Mouse (Mus musculus) heart, postnatal 0 days (tissue): ENCODE measurements around the gene Ggt7.

Experiments
- CTCF ChIP-seq: IDR thresholded peaks from 2 replicates; pipeline ENCODE4 v1.5.1; 2016; ENCODE audit warnings: antibody characterized with exemption, control low read depth, low read depth
- EP300 ChIP-seq: IDR thresholded peaks from 2 replicates; pipeline ENCODE4 v1.6.1; 2016; ENCODE audit warnings: antibody characterized with exemption, low read depth

DNA sequence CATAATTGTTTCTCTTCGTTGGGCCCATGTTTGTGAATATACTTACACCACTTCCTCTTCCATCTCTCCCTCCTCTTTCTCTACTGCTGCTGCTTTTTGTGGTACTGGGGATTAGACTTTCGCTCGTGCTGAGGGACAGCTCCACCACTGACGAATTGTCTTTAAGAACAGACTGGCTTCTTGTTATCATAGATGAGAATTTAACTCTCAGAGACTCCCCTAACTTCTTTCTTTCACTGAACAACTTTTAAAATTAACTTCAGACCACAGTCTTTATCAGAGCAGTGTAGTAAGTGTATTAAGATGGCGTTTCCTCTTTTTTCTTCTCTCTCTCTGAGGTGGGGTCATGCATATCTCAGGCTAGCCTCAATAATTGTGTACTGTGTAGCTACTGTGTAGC lies 5.7 kb upstream of the Ggt7 start:
- no peak for TF ChIP-seq CTCF
- TF ChIP-seq EP300, result no peak
